8 mouse cellular contexts compared by ENCODE assay signal in genomic region chr5:54154503-54155226, GRCm38 (mm10).
DNase-seq lines count a peak whose midpoint lies in the region; ATAC-seq and TF ChIP-seq lines count a peak whose summit lies in the region.

No protein-coding gene starts in this region.

- H3K4me1 ChIP-seq in embryonic facial prominence, embryonic 15.5 days: peaks cover 17% of the 10 kb centered on the region; the same call in 1 of the 2 replicates
- H3K4me1 ChIP-seq in hindbrain, embryonic 15.5 days (replicated peaks): peaks cover 31% of the 10 kb centered on the region
- no peaks in the 10 kb centered on the region for H3K4me1 ChIP-seq in liver, embryonic 14.5 days (replicated peaks; ENCODE audit: control insufficient read depth in 2 of 2, insufficient read depth in 2 of 2, low read length in 1 of 2)

- no peak for ATAC-seq in embryonic facial prominence, embryonic 15.5 days (ENCODE audit: insufficient number of reproducible peaks, low FRiP score, low TSS enrichment, low read depth)
- ATAC-seq in hindbrain, embryonic 15.5 days (ENCODE audit: low FRiP score, low read depth): peak; percentile 61
- ATAC-seq in liver, embryonic 14.5 days (ENCODE audit: insufficient read depth): no peak

- peak; percentile 67 for DNase-seq in layer of hippocampus, adult 11-12 months (ENCODE audit: low spot score)
- DNase-seq in layer of hippocampus, postnatal 25 days (ENCODE audit: extremely low spot score in 1 of 2, low spot score in 1 of 2): no peak
- peak; percentile 59 for DNase-seq in ZHBTc4 (ENCODE audit: low read depth, low spot score)
- peak; percentile 3 to 19 (median 9) for DNase-seq in liver, embryonic 14.5 days (ENCODE audit: low read depth in 3 of 3, low spot score in 3 of 3)
- peak; percentile 57 for DNase-seq in retina, postnatal 7 days (ENCODE audit: low read depth, low spot score)
- no peak for DNase-seq in ovary, postnatal 10 days (ENCODE audit: low spot score)

- no peaks in the 10 kb centered on the region for H3K9me3 ChIP-seq in embryonic facial prominence, embryonic 15.5 days (replicated peaks)
- no peaks in the 10 kb centered on the region for H3K9me3 ChIP-seq in hindbrain, embryonic 15.5 days
- no peaks in the 10 kb centered on the region for H3K9me3 ChIP-seq in liver, embryonic 14.5 days (ENCODE audit: control insufficient read depth, low read length)

- H3K4me2 ChIP-seq in embryonic facial prominence, embryonic 15.5 days (replicated peaks): peak overlapping the region; percentile 44
- peak overlapping the region; percentile 53 for H3K4me2 ChIP-seq in hindbrain, embryonic 15.5 days
- H3K4me2 ChIP-seq in liver, embryonic 14.5 days (ENCODE audit: low read depth): no peak overlapping the region

- no peak for TF ChIP-seq EP300 in liver, embryonic 14.5 days (IDR thresholded peaks at IDR 0.05; ENCODE audit: low read depth)

- WGBS in embryonic facial prominence, embryonic 15.5 days: 22% methylated on average over 13 of the region's 13 CpGs
- WGBS in hindbrain, embryonic 15.5 days: 21% methylated on average over 13 of the region's 13 CpGs
- 18% methylated on average over 13 of the region's 13 CpGs for WGBS in liver, embryonic 14.5 days (ENCODE audit: insufficient replicate concordance)

- no peak overlapping the region for H3K9ac ChIP-seq in embryonic facial prominence, embryonic 15.5 days
- peak overlapping the region; percentile 9; the same call in 1 of the 2 replicates for H3K9ac ChIP-seq in hindbrain, embryonic 15.5 days
- no peak overlapping the region for H3K9ac ChIP-seq in liver, embryonic 14.5 days (replicated peaks)

- no peaks in the 10 kb centered on the region for H3K36me3 ChIP-seq in embryonic facial prominence, embryonic 15.5 days
- H3K36me3 ChIP-seq in hindbrain, embryonic 15.5 days: no peaks in the 10 kb centered on the region
- no peaks in the 10 kb centered on the region for H3K36me3 ChIP-seq in liver, embryonic 14.5 days (replicated peaks; ENCODE audit: control insufficient read depth, insufficient read depth, low read depth)

- peak overlapping the region; percentile 30 for H3K4me3 ChIP-seq in embryonic facial prominence, embryonic 15.5 days (replicated peaks)
- peak overlapping the region; percentile 29 for H3K4me3 ChIP-seq in hindbrain, embryonic 15.5 days
- no peak overlapping the region for H3K4me3 ChIP-seq in liver, embryonic 14.5 days (ENCODE audit: insufficient read depth in 1 of 2, low read depth in 2 of 2, low read length in 2 of 2)

- H3K27me3 ChIP-seq in embryonic facial prominence, embryonic 15.5 days: 0 out of 2 replicates have a peak, but pooled peaks cover 8% of the 10 kb centered on the region
- H3K27me3 ChIP-seq in hindbrain, embryonic 15.5 days: no peaks in the 10 kb centered on the region
- H3K27me3 ChIP-seq in liver, embryonic 14.5 days (ENCODE audit: control insufficient read depth, insufficient read depth, low read length): no peaks in the 10 kb centered on the region

- no peak overlapping the region for H3K27ac ChIP-seq in embryonic facial prominence, embryonic 15.5 days (replicated peaks)
- peak overlapping the region; percentile 56 for H3K27ac ChIP-seq in hindbrain, embryonic 15.5 days (replicated peaks)
- no peak overlapping the region for H3K27ac ChIP-seq in liver, embryonic 14.5 days

- TF ChIP-seq CTCF in liver, embryonic 14.5 days (IDR thresholded peaks at IDR 0.05; ENCODE audit: low read depth): peak; percentile 53

Comparison
In these comparisons a context has a peak if more than half of its experiments do, and no peak if none do; other contexts are left out.
1. DNase-seq: peak in layer of hippocampus, adult 11-12 months (single experiment), ZHBTc4 (single experiment), liver, embryonic 14.5 days (3 of 3) and retina, postnatal 7 days (single experiment); none in layer of hippocampus, postnatal 25 days (0 of 2) and ovary, postnatal 10 days (single experiment).
2. H3K4me3 ChIP-seq: peak in embryonic facial prominence, embryonic 15.5 days (single experiment) and hindbrain, embryonic 15.5 days (single experiment); none in liver, embryonic 14.5 days (0 of 2).